Mouse (Mus musculus) neural tube, embryonic 13.5 days (tissue): ENCODE results near the gene Zkscan16. TPM values are rescaled to one million over a fixed set of nuclear protein-coding genes. Genes with fewer than 3 reads are reported as not detected.

Source experiments
- ATAC-seq: fragments of 200-750 bp; cut with Nextera tagmentation; 2 replicates; pipeline ENCODE4 v1.8.0; 2017; ENCODE audit warnings: low read depth, mild to moderate bottlenecking, moderate TSS enrichment, moderate library complexity
- H3K27ac ChIP-seq: fragments of 300-500 bp; sonication (generic); replicated peaks from 2 replicates; pipeline ENCODE4 v1.5.1; 2015; ENCODE audit warnings: moderate library complexity, mild to moderate bottlenecking, inconsistent platforms
- H3K27me3 ChIP-seq: fragments of 300-500 bp; sonication (generic); 2 replicates; pipeline ENCODE4 v1.6.1; 2015; ENCODE audit warnings: mild to moderate bottlenecking, inconsistent platforms
- H3K36me3 ChIP-seq: fragments of 300-500 bp; sonication (generic); 2 replicates; pipeline ENCODE4 v1.6.1; 2015; ENCODE audit warnings: mild to moderate bottlenecking, inconsistent platforms
- H3K4me1 ChIP-seq: fragments of 300-500 bp; sonication (generic); replicated peaks from 2 replicates; pipeline ENCODE4 v1.6.1; 2015; ENCODE audit warnings: inconsistent platforms
- H3K4me2 ChIP-seq: fragments of 300-500 bp; sonication (generic); 2 replicates; pipeline ENCODE4 v1.6.1; 2015; ENCODE audit warnings: inconsistent platforms, mild to moderate bottlenecking, moderate library complexity
- H3K4me3 ChIP-seq: fragments of 300-500 bp; sonication (generic); 2 replicates; pipeline ENCODE4 v1.5.1; 2015; ENCODE audit warnings: mild to moderate bottlenecking, inconsistent platforms
- H3K9ac ChIP-seq: fragments of 300-500 bp; sonication (generic); 2 replicates; pipeline ENCODE4 v1.6.1; 2015; ENCODE audit warnings: moderate library complexity, mild to moderate bottlenecking, inconsistent platforms
- H3K9me3 ChIP-seq: fragments of 300-500 bp; sonication (generic); 2 replicates; pipeline ENCODE4 v1.6.1; 2016; ENCODE audit warnings: inconsistent platforms
- whole genome bisulfite sequencing: fragments of 180-500 bp; shearing (Covaris S2); methylation state at CpG from one replicate; pipeline ENCODE4 v1.1.7; 2015; 5-methylcytosine and 5-hydroxymethylcytosine counted together
- polyA plus RNA-seq: library from polyadenylated mRNA; unstranded; fragments of >200 nt; fragmentation: Nextera tagmentation; extraction: Ambion mirVana; gene quantifications from 2 replicates; pipeline ENCODE4 v1.2.1, GENCODE M21; 2015

Gene Zkscan16
- polyA plus RNA-seq, 1 experiment from 2014 or later: 0.47 TPM

- H3K27ac ChIP-seq: no peak overlapping the region
- H3K4me1 ChIP-seq: peaks cover 16% of the 10 kb centered on the region
- H3K4me3 ChIP-seq: no peak overlapping the region
- WGBS: 83% methylated on average over 8 of the region's 8 CpGs
- no peaks in the 10 kb centered on the region for H3K36me3 ChIP-seq
- H3K27me3 ChIP-seq: no peaks in the 10 kb centered on the region
- no peaks in the 10 kb centered on the region for H3K9me3 ChIP-seq
- H3K4me2 ChIP-seq: no peak overlapping the region
- H3K9ac ChIP-seq: no peak overlapping the region
- no peak for ATAC-seq
Measured at GRCm38 (mm10) chr4:58915081-58915826, 28.2 kb upstream of the Zkscan16 start.

- no peak for ATAC-seq
- Histone ChIP-seq H3K4me3 (no peak overlapping the region), H3K36me3 (no peaks in the 10 kb centered on the region), H3K27ac (no peak overlapping the region), H3K27me3 (no peaks in the 10 kb centered on the region; the same call in 1 of the 2 replicates), H3K9ac (no peak overlapping the region), H3K4me1 (no peaks in the 10 kb centered on the region), H3K9me3 (peaks cover 8% of the 10 kb centered on the region), H3K4me2 (no peak overlapping the region)
- WGBS: 78% methylated on average over 2 of the region's 2 CpGs
Measured at GRCm38 (mm10) chr4:58923933-58924332, 19.5 kb upstream of the Zkscan16 start.

- Histone ChIP-seq H3K9ac (no peak overlapping the region), H3K4me3 (no peak overlapping the region), H3K36me3 (no peaks in the 10 kb centered on the region), H3K4me1 (no peaks in the 10 kb centered on the region), H3K27ac (no peak overlapping the region), H3K27me3 (no peaks in the 10 kb centered on the region; the same call in 1 of the 2 replicates), H3K9me3 (peaks cover 8% of the 10 kb centered on the region), H3K4me2 (no peak overlapping the region)
- 40% methylated on average over 5 of the region's 5 CpGs for WGBS
- no peak for ATAC-seq
Measured at GRCm38 (mm10) chr4:58925664-58926063, 17.8 kb upstream of the Zkscan16 start.

DNA sequence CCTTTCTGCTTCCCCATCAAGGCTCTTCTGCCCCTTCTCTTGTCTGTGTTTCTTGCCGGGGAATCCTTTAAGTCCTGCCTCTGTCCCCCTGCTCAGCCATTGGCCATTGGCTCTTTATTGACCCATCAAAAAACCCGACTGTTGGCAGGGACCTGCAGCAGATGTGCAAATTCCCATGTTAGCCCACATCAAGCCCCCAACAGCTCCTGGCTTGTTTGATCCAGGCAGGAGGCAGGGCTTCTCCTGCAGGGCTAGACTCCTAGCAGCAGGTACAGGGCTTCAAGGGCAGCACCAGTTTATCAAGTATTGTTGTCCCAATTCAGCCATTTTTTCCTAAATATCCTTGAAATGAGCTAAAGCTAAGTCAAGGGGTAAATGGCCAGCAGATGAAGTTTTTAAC lies 17.3 kb upstream of the Zkscan16 start:
- no peak for ATAC-seq
- 13% methylated on average over 2 of the region's 2 CpGs for WGBS
- no peak overlapping the region for H3K4me3 ChIP-seq

GRCm38 (mm10) chr4:58927661-58928060 lies 15.8 kb upstream of the Zkscan16 start:
- H3K4me1 ChIP-seq: no peaks in the 10 kb centered on the region
- no peak overlapping the region for H3K9ac ChIP-seq
- ATAC-seq: no peak
- no peak overlapping the region for H3K27ac ChIP-seq
- H3K27me3 ChIP-seq: no peaks in the 10 kb centered on the region; the same call in 1 of the 2 replicates
- H3K4me3 ChIP-seq: no peak overlapping the region
- H3K9me3 ChIP-seq: peaks cover 8% of the 10 kb centered on the region
- H3K36me3 ChIP-seq: no peaks in the 10 kb centered on the region
- no peak overlapping the region for H3K4me2 ChIP-seq
- 73% methylated on average over 3 of the region's 3 CpGs for WGBS

More for the DNA sequence above, 17.3 kb upstream of the Zkscan16 start:
- Histone ChIP-seq H3K36me3 (no peaks in the 10 kb centered on the region), H3K27me3 (no peaks in the 10 kb centered on the region; the same call in 1 of the 2 replicates), H3K4me1 (no peaks in the 10 kb centered on the region), H3K27ac (no peak overlapping the region), H3K4me2 (no peak overlapping the region), H3K9me3 (peaks cover 8% of the 10 kb centered on the region), H3K9ac (no peak overlapping the region)

- H3K27ac ChIP-seq: no peak overlapping the region
- H3K4me2 ChIP-seq: no peak overlapping the region
- no peaks in the 10 kb centered on the region for H3K9me3 ChIP-seq
- no peak overlapping the region for H3K4me3 ChIP-seq
- no peaks in the 10 kb centered on the region for H3K27me3 ChIP-seq
- no peak for ATAC-seq
- no peaks in the 10 kb centered on the region for H3K4me1 ChIP-seq
- 91% methylated on average over 6 of the region's 6 CpGs for WGBS
- H3K9ac ChIP-seq: no peak overlapping the region
- H3K36me3 ChIP-seq: no peaks in the 10 kb centered on the region
Measured at GRCm38 (mm10) chr4:58932541-58932940, 10.9 kb upstream of the Zkscan16 start.

- H3K9ac ChIP-seq: no peak overlapping the region
- no peaks in the 10 kb centered on the region for H3K36me3 ChIP-seq
- H3K4me3 ChIP-seq: no peak overlapping the region
- no peaks in the 10 kb centered on the region for H3K27me3 ChIP-seq
- no peak overlapping the region for H3K4me2 ChIP-seq
- H3K9me3 ChIP-seq: no peaks in the 10 kb centered on the region
- no peak for ATAC-seq
- no peaks in the 10 kb centered on the region for H3K4me1 ChIP-seq
- no peak overlapping the region for H3K27ac ChIP-seq
- WGBS: 90% methylated on average over 4 of the region's 4 CpGs
Measured at GRCm38 (mm10) chr4:58934308-58934707, 9.1 kb upstream of the Zkscan16 start.

- Histone ChIP-seq H3K4me2 (no peak overlapping the region), H3K4me3 (no peak overlapping the region), H3K36me3 (no peaks in the 10 kb centered on the region), H3K27ac (no peak overlapping the region), H3K9ac (no peak overlapping the region), H3K4me1 (no peaks in the 10 kb centered on the region), H3K9me3 (no peaks in the 10 kb centered on the region), H3K27me3 (no peaks in the 10 kb centered on the region)
- ATAC-seq: peak; percentile 65; the same call in 1 of the 2 replicates
- 56% methylated on average over 15 of the region's 15 CpGs for WGBS
Measured at GRCm38 (mm10) chr4:58934746-58935476, 8.5 kb upstream of the Zkscan16 start.

DNA sequence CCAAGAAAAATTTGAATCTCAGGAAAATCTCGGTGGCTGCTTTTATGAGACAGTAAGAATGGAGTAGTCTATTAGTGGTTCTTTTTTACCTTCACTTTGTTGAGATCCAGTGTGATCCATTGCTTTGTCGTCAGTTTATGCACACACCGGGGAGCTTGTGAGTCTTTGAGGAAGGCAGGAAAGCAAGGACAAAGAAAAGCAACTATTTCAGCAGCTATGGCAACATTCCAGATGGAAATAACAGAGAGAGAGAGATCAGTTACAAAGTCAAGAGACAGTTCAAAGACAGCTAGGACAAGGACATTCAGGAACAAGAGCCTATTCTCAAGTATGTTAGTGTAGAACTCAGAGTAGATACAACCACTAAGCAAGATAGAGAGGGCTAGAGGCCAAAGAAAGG lies 7.6 kb upstream of the Zkscan16 start:
- Histone ChIP-seq H3K4me1 (no peaks in the 10 kb centered on the region), H3K4me3 (no peak overlapping the region), H3K9ac (no peak overlapping the region), H3K27ac (no peak overlapping the region), H3K27me3 (no peaks in the 10 kb centered on the region), H3K36me3 (no peaks in the 10 kb centered on the region), H3K9me3 (no peaks in the 10 kb centered on the region), H3K4me2 (no peak overlapping the region)
- no peak for ATAC-seq
- WGBS: 39% methylated on average over 3 of the region's 3 CpGs

- Histone ChIP-seq H3K27ac (no peak overlapping the region), H3K9ac (no peak overlapping the region), H3K27me3 (peaks cover 13% of the 10 kb centered on the region), H3K36me3 (no peaks in the 10 kb centered on the region), H3K4me1 (peaks cover 15% of the 10 kb centered on the region), H3K4me2 (no peak overlapping the region), H3K4me3 (no peak overlapping the region), H3K9me3 (no peaks in the 10 kb centered on the region)
- no peak for ATAC-seq
Measured at GRCm38 (mm10) chr4:58941638-58942037, 1.8 kb upstream of the Zkscan16 start.

DNA sequence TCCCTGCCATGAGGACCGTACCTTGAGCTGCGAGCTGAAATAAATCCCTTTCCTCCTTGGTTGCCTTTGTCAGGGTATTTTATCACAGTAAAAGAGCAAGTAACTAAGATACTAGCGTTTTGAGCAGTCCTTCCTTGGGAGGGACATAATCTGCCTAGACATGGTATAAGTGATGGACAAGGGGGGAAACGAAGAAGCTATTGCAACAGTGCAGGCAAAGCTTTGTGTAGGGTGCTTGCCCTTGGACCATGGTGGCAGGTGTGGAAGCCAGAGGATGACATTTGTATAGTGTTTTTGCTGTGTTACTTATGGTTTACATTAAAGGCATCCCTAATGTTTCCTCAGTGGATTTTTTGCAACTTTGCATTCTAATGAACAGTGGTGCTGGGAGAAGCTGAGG lies 486 bp upstream of the Zkscan16 start:
- H3K4me1 ChIP-seq: peaks cover 15% of the 10 kb centered on the region
- H3K9me3 ChIP-seq: no peaks in the 10 kb centered on the region
- 0 out of 2 replicates have a peak overlapping the region, but pooled peaks have one; percentile 61 for H3K27ac ChIP-seq
- peaks cover 13% of the 10 kb centered on the region for H3K27me3 ChIP-seq
- WGBS: 76% methylated on average over 4 of the region's 4 CpGs
- peak overlapping the region; percentile 78 for H3K9ac ChIP-seq
- H3K4me2 ChIP-seq: peak overlapping the region; percentile 87
- peak; percentile 20; the same call in 1 of the 2 replicates for ATAC-seq
- H3K36me3 ChIP-seq: no peaks in the 10 kb centered on the region
- peak overlapping the region; percentile 80 for H3K4me3 ChIP-seq

- Histone ChIP-seq H3K27me3 (peaks cover 13% of the 10 kb centered on the region), H3K9ac (peak overlapping the region; percentile 78), H3K4me3 (peak overlapping the region; percentile 80), H3K9me3 (no peaks in the 10 kb centered on the region), H3K36me3 (no peaks in the 10 kb centered on the region), H3K4me2 (peak overlapping the region; percentile 87), H3K4me1 (peaks cover 15% of the 10 kb centered on the region), H3K27ac (no peak overlapping the region)
- WGBS: 12% methylated on average over 6 of the region's 6 CpGs
- peak; percentile 46; the same call in 1 of the 2 replicates for ATAC-seq
Measured at GRCm38 (mm10) chr4:58944206-58944553, 752 bp downstream of the Zkscan16 start.
